Mouse (Mus musculus) heart, embryonic 15.5 days (tissue): ENCODE measurements around the gene Nol3. TPM values are rescaled to one million over a fixed set of nuclear protein-coding genes. Genes with fewer than 3 reads are reported as not detected.

Source experiments
- ATAC-seq: fragments of 200-750 bp; cut with Nextera tagmentation; replicated peaks from 2 replicates; pipeline ENCODE4 v1.8.0; 2017; ENCODE audit warnings: low read depth, moderate TSS enrichment; ENCODE audit not compliant: insufficient number of reproducible peaks, insufficient read depth, low FRiP score
- H3K27ac ChIP-seq: fragments of 300-500 bp; sonication (generic); 2 replicates; pipeline ENCODE4 v1.5.1; 2015; ENCODE audit warnings: mild to moderate bottlenecking, inconsistent platforms
- H3K27me3 ChIP-seq: fragments of 300-500 bp; sonication (generic); 2 replicates; pipeline ENCODE4 v1.6.1; 2015; ENCODE audit warnings: inconsistent platforms
- H3K36me3 ChIP-seq: fragments of 300-500 bp; sonication (generic); 2 replicates; pipeline ENCODE4 v1.6.1; 2015; ENCODE audit warnings: mild to moderate bottlenecking, inconsistent platforms
- H3K4me1 ChIP-seq: fragments of 300-500 bp; sonication (generic); replicated peaks from 2 replicates; pipeline ENCODE4 v1.6.1; 2015; ENCODE audit warnings: inconsistent platforms
- H3K4me2 ChIP-seq: fragments of 300-500 bp; sonication (generic); 2 replicates; pipeline ENCODE4 v1.6.1; 2015; ENCODE audit warnings: inconsistent platforms, mild to moderate bottlenecking, moderate library complexity
- H3K4me3 ChIP-seq: fragments of 300-500 bp; sonication (generic); 2 replicates; pipeline ENCODE4 v1.5.1; 2015; ENCODE audit warnings: mild to moderate bottlenecking, inconsistent platforms
- H3K9ac ChIP-seq: fragments of 300-500 bp; sonication (generic); 2 replicates; pipeline ENCODE4 v1.6.1; 2015; ENCODE audit warnings: mild to moderate bottlenecking, inconsistent platforms
- H3K9me3 ChIP-seq: fragments of 300-500 bp; sonication (generic); replicated peaks from 2 replicates; pipeline ENCODE4 v1.6.1; 2016; ENCODE audit warnings: inconsistent platforms
- WGBS: fragments of 180-500 bp; shearing (Covaris S2); methylation state at CpG from one replicate; pipeline ENCODE4 v1.1.7; 2015; ENCODE audit warnings: mixed read lengths; 5-methylcytosine and 5-hydroxymethylcytosine counted together
- polyA plus RNA-seq: library from polyadenylated mRNA; unstranded; fragments of >200 nt; fragmentation: Nextera tagmentation; extraction: Ambion mirVana; gene quantifications from 2 replicates; pipeline ENCODE4 v1.2.1, GENCODE M21; 2015

The Nol3 gene
- polyA plus RNA-seq, 1 experiment from 2014 or later = 4.7 TPM

- peak within 1 kb of the TSS; percentile 80 for H3K4me2 ChIP-seq
- peak within 1 kb of the TSS; percentile 62 for H3K9ac ChIP-seq
- peak; percentile 51; the same call in 1 of the 2 replicates for ATAC-seq
- H3K4me1 ChIP-seq = peaks cover 36% of the 10 kb centered on the region
- H3K27me3 ChIP-seq = peaks cover 52% of the 10 kb centered on the region
- H3K9me3 ChIP-seq = no peaks in the 10 kb centered on the region
- peak within 1 kb of the TSS; percentile 79 for H3K4me3 ChIP-seq
- 1% methylated on average over 54 of the region's 54 CpGs for WGBS
- no peak within 1 kb of the TSS for H3K27ac ChIP-seq
- 0 out of 2 replicates have a peak, but pooled peaks cover 3% of the 10 kb centered on the region for H3K36me3 ChIP-seq
Observed at GRCm38 (mm10) chr8:105264024-105264982, 11.6 kb upstream of the Nol3 start, which contains the start of the genes Tradd and Fbxl8. TSS of gene Tradd (minus strand) at chr8:105264609. TSS of gene Fbxl8 (plus strand) at chr8:105264648.

- H3K4me1 ChIP-seq = peaks cover 36% of the 10 kb centered on the region
- H3K9me3 ChIP-seq = no peaks in the 10 kb centered on the region
- peak overlapping the region; percentile 62 for H3K9ac ChIP-seq
- no peak for ATAC-seq
- WGBS = 12% methylated on average over 10 of the region's 10 CpGs
- peaks cover 56% of the 10 kb centered on the region for H3K27me3 ChIP-seq
- peak overlapping the region; percentile 79 for H3K4me3 ChIP-seq
- peak overlapping the region; percentile 80 for H3K4me2 ChIP-seq
- H3K27ac ChIP-seq = no peak overlapping the region
- 0 out of 2 replicates have a peak, but pooled peaks cover 3% of the 10 kb centered on the region for H3K36me3 ChIP-seq
Observed at GRCm38 (mm10) chr8:105265128-105265527, 10.8 kb upstream of the Nol3 start.

GRCm38 (mm10) chr8:105266775-105267174 is 9.2 kb upstream of the Nol3 start:
- no peak overlapping the region for H3K27ac ChIP-seq
- ATAC-seq = no peak
- H3K9me3 ChIP-seq = no peaks in the 10 kb centered on the region
- H3K4me3 ChIP-seq = no peak overlapping the region
- 44% methylated on average over 13 of the region's 13 CpGs for WGBS
- H3K27me3 ChIP-seq = peaks cover 62% of the 10 kb centered on the region
- H3K4me1 ChIP-seq = peaks cover 42% of the 10 kb centered on the region
- no peak overlapping the region for H3K9ac ChIP-seq
- no peak overlapping the region for H3K4me2 ChIP-seq
- 0 out of 2 replicates have a peak, but pooled peaks cover 3% of the 10 kb centered on the region for H3K36me3 ChIP-seq

- Histone ChIP-seq H3K27ac (no peak overlapping the region), H3K27me3 (peaks cover 74% of the 10 kb centered on the region), H3K36me3 (0 out of 2 replicates have a peak, but pooled peaks cover 3% of the 10 kb centered on the region), H3K4me1 (peaks cover 42% of the 10 kb centered on the region), H3K9me3 (no peaks in the 10 kb centered on the region), H3K4me3 (peak overlapping the region; percentile 50), H3K9ac (peak overlapping the region; percentile 52), H3K4me2 (peak overlapping the region; percentile 84)
- 3% methylated on average over 65 of the region's 65 CpGs for WGBS
- peak; percentile 24; the same call in 1 of the 2 replicates for ATAC-seq
Observed at GRCm38 (mm10) chr8:105268342-105269074, 7.4 kb upstream of the Nol3 start.

GRCm38 (mm10) chr8:105269075-105269458 is 6.9 kb upstream of the Nol3 start:
- 0 out of 2 replicates have a peak, but pooled peaks cover 3% of the 10 kb centered on the region for H3K36me3 ChIP-seq
- peaks cover 77% of the 10 kb centered on the region for H3K27me3 ChIP-seq
- ATAC-seq = no peak
- H3K4me2 ChIP-seq = peak overlapping the region; percentile 84
- peak overlapping the region; percentile 50 for H3K4me3 ChIP-seq
- 6% methylated on average over 10 of the region's 10 CpGs for WGBS
- H3K4me1 ChIP-seq = peaks cover 37% of the 10 kb centered on the region
- no peak overlapping the region for H3K27ac ChIP-seq
- peak overlapping the region; percentile 52 for H3K9ac ChIP-seq
- no peaks in the 10 kb centered on the region for H3K9me3 ChIP-seq

- H3K9ac ChIP-seq = peak within 1 kb of the TSS; percentile 52
- no peaks in the 10 kb centered on the region for H3K9me3 ChIP-seq
- peaks cover 81% of the 10 kb centered on the region for H3K27me3 ChIP-seq
- H3K36me3 ChIP-seq = 0 out of 2 replicates have a peak, but pooled peaks cover 3% of the 10 kb centered on the region
- peak within 1 kb of the TSS; percentile 50 for H3K4me3 ChIP-seq
- WGBS = under 1% methylated on average over 42 of the region's 42 CpGs
- H3K4me2 ChIP-seq = peak within 1 kb of the TSS; percentile 84
- no peak within 1 kb of the TSS for H3K27ac ChIP-seq
- H3K4me1 ChIP-seq = peaks cover 36% of the 10 kb centered on the region
- no peak; the same call in 1 of the 2 replicates for ATAC-seq
Observed at GRCm38 (mm10) chr8:105269461-105269947, 6.4 kb upstream of the Nol3 start, which contains the start of gene Hsf4. TSS of gene Hsf4 (plus strand) at chr8:105269801.

DNA sequence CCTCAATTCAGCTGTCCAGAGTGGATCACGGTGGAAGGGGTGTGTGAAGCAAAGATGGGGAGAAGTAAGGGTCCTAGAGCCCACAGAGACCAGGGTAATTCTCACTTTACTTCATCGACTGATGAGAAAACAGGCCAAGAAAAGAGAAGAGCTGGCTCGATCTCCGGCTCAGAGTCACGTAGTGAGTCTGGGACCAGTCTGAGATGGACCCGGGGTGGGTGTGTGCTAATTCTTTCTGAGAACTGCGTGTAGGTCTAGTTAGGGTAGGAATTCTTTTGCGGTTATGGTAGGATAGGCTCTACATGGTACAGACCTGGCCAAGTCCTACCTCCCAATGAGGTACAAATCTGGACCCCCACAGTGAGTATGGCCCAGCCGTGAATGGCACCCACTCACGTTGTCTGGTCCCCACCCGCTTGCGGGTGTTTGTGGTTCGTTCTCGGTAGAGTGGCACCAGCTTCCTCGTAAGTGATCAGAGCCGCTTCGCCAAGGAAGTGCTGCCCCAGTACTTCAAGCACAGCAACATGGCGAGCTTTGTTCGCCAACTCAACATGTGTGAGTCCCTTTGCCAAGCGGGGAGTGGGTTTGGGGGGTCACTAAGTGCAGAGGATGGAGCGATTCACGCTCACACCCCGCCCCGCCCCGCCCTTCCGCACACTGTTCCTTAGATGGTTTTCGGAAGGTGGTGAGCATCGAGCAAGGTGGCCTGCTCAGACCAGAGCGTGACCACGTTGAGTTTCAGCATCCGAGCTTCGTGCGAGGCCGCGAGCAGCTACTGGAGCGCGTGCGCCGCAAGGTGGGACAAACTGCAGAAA is 5.6 kb upstream of the Nol3 start:
- peaks cover 89% of the 10 kb centered on the region for H3K27me3 ChIP-seq
- H3K36me3 ChIP-seq = 0 out of 2 replicates have a peak, but pooled peaks cover 3% of the 10 kb centered on the region
- peaks cover 31% of the 10 kb centered on the region for H3K4me1 ChIP-seq
- H3K4me3 ChIP-seq = peak overlapping the region; percentile 50
- WGBS = 5% methylated on average over 39 of the region's 39 CpGs
- no peak overlapping the region for H3K27ac ChIP-seq
- H3K9me3 ChIP-seq = no peaks in the 10 kb centered on the region
- H3K4me2 ChIP-seq = peak overlapping the region; percentile 84
- peak overlapping the region; percentile 52 for H3K9ac ChIP-seq
- ATAC-seq = no peak

DNA sequence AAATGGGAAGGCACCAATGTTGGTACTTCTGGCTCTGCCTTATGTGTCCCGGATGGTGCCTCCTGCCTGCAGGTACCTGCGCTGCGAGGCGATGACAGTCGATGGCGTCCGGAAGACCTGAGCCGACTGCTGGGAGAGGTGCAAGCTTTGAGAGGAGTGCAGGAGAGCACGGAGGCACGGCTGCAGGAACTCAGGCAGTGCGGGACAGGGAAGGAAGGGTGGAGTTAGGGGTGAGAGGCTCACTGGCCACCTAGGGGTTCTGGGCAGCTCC is 5.1 kb upstream of the Nol3 start:
- Histone ChIP-seq H3K36me3 (0 out of 2 replicates have a peak, but pooled peaks cover 3% of the 10 kb centered on the region), H3K9me3 (no peaks in the 10 kb centered on the region), H3K4me3 (peak overlapping the region; percentile 50; the same call in 1 of the 2 replicates), H3K9ac (no peak overlapping the region), H3K4me1 (peaks cover 36% of the 10 kb centered on the region), H3K27ac (no peak overlapping the region), H3K4me2 (peak overlapping the region; percentile 84; the same call in 1 of the 2 replicates), H3K27me3 (peaks cover 92% of the 10 kb centered on the region)
- 5% methylated on average over 11 of the region's 11 CpGs for WGBS
- ATAC-seq = no peak

DNA sequence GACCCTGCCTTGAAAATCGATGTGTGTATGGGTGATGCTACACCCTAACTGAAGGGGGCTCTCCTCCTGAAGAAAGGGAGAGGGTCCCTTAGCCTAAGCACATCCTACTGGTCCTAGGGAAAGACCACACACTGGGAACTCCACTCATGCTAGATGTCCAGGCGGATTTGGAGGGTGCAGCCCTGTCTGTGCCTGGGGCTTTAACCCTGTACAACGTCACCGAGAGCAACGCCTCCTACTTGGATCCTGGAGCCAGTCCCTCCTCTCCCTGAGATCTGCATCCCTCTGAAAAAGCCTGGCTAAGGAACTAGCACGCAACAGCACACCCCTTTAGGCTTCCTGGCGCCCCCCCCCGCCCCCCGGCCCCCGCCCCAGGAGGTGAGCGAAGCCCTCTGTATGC is 553 bp upstream of the Nol3 start:
- WGBS = 9% methylated on average over 11 of the region's 11 CpGs
- peak overlapping the region; percentile 51 for H3K4me3 ChIP-seq

DNA sequence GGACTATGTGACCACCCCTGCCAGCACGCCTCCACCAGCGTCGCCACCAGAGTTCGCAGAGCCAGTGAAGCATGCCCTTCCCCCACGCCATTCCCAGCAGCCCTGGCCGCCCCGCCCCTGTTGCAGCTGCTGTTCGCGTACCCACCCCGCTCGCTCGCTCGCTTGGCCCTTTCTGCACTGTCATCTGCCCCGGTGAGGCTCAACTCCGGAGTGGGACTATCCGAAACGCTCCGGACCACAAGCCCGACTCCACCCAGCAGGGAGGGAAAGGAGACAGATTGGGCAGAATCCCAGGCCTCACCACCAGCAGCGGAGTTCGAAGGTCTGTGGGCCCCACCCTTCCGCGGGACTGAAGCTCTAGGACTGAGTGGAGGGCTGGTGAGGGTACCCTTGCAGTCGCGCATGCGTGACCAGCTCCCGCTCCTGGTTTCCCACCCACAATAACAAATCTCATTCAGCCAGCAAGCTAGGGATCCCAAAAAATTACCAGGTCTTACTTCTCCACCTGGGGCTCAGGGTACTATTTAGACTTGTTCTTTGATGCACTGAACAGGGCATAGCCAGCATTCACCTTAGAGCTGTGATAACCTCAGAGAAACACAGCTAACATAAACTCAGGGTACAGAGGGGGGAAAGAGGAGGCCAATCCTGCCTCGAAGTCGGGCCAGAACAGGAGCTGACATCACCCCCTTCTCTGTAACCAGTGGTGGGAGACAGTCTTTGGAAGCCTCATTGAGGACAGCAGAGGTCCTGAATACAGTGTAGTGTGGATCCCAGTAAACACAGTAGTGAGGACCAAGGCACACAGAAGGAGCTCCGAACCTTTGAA is 566 bp downstream of the Nol3 start:
- Histone ChIP-seq H3K27me3 (peaks cover 90% of the 10 kb centered on the region), H3K27ac (no peak overlapping the region), H3K9ac (peak overlapping the region; percentile 49), H3K4me2 (peak overlapping the region; percentile 84), H3K4me1 (peaks cover 27% of the 10 kb centered on the region), H3K4me3 (peak overlapping the region; percentile 51), H3K9me3 (no peaks in the 10 kb centered on the region), H3K36me3 (no peaks in the 10 kb centered on the region)
- peak; percentile 58 for ATAC-seq
- WGBS = 4% methylated on average over 29 of the region's 30 CpGs

More for the DNA sequence above, 553 bp upstream of the Nol3 start:
- H3K4me2 ChIP-seq = peak overlapping the region; percentile 84
- H3K36me3 ChIP-seq = no peaks in the 10 kb centered on the region
- H3K9me3 ChIP-seq = no peaks in the 10 kb centered on the region
- H3K27me3 ChIP-seq = peaks cover 95% of the 10 kb centered on the region
- H3K9ac ChIP-seq = no peak overlapping the region
- ATAC-seq = no peak
- H3K27ac ChIP-seq = no peak overlapping the region
- peaks cover 32% of the 10 kb centered on the region for H3K4me1 ChIP-seq
